Mouse (Mus musculus): Measurements from ENCODE around the gene Nos3.
A peak's percentile ranks its signal among the peaks of the same experiment; 100 is the strongest.
"Not testable (repeated sequence)": the region's sequence is repeated elsewhere in the genome, so short reads cannot be mapped to it uniquely, and the experiment has no call there.

Gene Nos3

DNA sequence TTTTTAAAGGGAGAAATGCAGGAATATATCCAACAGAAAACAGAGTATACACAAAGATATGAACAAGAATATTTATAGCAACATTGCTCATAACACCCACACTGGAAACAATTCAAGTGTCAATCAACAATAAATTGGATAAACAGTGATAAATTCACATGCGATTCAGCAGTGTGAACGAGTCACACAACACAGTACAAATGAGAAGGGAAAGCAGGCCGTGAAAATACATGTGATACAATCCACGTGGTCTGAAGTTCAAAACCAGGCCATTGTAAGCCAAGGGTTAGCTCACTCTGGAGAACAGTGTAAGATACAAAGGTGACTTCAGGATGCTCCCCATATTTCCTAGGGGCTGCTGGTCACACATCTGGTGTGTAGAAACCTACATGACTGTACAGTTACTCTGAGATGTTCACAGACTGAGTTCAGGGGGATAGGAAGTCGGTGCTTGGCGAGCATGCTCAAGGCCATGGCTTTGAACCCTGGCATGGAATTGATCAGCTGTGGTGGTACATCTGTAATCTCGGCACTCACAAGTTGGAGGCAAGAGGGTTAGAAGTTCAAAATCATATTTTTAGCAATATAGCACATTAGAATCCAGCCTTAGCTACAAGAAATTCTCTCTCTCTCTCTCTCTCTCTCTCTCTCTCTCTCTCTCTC, 10.2 kb downstream of the Nos3 start:
- no peak for DNase-seq (ENCODE audit: low spot score in 2 of 2)

DNA sequence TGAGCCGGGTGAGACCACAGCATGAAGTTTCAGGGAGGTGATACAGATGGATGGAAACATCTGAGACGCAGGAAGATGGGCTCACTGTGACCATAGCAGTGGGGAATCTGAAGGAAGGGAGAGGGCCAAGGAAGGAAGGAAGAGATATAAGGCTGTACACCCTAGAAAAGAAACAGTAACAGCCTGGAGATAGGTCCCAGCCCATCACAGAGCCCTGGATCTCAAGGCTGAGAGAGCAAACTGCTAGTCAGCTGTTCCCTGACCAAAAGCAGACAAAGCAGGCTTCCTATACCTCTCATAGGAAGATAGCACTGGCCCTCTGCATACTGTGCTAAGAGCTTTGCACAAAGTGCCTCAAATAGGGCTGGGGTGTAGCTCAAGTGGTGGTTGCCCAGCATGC, 14.1 kb downstream of the Nos3 start:
- DNase-seq (ENCODE audit: low spot score in 2 of 2) = no peak

DNA sequence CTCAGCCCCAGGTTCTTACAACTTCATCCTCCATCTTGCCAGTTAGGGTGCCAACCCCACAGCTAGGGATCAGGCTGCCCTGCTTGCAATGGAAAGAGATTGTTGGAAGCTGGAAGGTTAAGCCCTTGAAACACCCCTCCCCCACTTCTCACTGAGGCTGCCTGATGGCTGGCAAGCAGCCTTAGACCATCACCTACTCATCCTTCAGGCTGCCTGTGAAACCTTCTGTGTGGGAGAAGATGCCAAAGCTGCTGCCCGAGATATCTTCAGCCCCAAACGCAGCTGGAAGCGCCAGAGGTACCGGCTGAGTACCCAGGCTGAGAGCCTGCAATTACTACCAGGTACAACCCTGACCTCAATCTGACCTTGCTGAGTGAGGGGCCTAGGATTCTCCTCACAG, 14.9 kb downstream of the Nos3 start:
- DNase-seq (ENCODE audit: low spot score in 2 of 2) = no peak

DNA sequence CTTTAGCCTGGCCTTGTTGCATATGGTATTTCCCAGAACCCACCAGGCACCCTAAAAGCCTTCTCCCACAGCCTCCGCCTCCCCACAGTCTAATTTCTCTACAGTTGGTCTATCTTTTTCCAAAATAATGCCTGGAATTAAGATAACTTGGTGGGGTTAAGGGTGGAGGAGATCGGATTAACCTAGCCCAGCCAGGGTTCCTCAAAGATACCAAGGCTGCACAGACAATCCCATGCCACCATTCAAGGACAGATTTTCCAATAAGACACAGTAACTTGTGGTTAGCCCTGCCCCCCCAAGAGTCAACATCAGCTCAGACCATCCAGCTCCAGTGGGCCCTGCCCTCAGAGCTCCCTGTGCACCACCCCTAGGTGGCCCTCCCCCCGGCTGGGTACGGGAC, 15.9 kb downstream of the Nos3 start:
- DNase-seq (ENCODE audit: low spot score in 2 of 2) = no peak

DNA sequence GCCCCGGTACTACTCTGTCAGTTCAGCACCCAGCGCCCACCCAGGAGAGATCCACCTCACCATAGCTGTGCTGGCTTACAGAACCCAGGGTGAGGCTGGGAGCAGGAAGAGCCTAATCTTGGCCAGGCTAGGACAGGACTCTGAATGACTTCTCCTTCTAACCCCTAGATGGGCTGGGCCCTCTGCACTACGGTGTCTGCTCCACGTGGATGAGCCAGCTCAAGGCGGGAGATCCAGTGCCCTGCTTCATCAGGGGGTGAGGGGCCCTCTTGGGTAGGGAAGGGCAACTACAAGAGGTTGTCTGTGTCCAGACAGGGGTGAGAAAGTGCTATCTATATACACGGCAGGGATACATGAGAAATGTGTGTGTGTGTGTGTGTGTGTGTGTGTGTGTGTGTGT, 16.9 kb downstream of the Nos3 start:
- DNase-seq (ENCODE audit: low spot score in 2 of 2) = no peak

DNA sequence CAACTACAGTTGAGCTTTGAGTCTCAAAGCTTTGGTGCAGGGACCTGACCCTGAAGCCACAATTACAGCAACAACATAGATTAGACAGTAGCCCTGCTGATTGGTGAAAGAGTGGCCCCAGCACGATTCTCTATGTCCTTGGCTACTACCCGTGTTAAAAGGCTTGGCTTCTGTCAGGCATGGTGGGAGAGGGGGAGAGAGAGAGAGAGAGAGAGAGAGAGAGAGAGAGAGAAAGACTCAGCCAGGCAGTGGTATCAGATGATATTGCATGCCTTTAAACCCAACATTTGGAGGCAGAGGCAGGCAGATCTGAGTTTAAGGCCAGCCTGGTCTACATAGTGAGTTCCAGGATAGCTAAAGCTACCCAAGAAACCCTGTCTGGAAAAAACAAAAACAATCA, 17.4 kb downstream of the Nos3 start:
- no peak for DNase-seq (ENCODE audit: low spot score in 2 of 2)

DNA sequence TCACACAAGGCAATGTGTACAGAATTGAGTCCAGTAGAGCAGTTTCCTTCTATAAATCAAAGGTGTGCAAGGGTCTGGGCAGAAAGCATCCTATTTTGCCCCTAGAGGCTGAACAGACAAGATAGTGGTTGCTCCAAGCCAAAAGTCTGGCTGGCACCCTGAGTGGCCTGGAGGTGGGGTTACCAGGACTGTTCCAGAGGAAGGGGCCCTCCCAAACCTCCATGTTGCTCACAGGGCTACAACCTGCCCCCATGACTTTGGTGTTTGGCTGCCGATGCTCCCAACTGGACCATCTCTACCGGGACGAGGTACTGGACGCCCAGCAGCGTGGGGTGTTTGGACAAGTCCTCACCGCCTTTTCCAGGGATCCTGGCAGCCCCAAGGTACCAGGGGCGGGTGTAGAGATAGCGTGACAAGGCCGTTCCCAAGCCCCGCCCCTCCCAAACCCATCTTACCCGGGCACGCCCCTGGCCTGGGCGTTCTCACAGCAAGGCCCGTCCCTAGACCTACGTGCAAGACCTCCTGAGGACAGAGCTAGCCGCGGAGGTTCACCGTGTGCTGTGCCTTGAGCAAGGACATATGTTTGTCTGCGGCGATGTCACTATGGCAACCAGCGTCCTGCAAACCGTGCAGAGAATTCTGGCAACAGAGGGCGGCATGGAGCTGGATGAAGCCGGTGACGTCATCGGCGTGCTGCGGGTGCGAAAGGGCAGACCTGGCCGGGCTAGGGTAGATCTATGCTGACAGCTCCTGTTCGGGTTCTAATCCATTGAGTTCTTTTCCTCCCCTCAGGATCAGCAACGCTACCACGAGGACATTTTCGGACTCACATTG, 18.6 kb downstream of the Nos3 start:
- DNase-seq (ENCODE audit: low spot score in 2 of 2) = peak; percentile 84 to 92

DNA sequence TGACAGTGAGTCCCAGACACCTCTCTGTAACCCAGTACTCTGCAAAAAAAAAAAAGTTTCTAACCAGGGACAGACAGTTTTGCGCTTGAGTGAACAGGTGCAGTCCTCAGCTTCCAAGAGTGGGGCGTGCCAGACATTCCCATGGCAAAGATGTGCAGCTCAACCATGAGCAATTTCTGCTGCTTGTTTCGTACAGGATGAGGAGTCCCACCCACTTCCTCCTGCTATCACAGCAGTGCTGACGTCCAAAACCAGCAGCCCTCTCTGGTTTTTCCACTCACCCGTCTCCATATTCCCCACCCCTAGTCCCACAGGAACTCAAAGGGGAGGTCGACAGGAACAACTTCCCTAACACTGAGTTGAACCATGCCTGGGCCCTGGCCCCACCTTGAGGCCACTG, 19.8 kb downstream of the Nos3 start:
- no peak for DNase-seq (ENCODE audit: low spot score in 2 of 2)

DNA sequence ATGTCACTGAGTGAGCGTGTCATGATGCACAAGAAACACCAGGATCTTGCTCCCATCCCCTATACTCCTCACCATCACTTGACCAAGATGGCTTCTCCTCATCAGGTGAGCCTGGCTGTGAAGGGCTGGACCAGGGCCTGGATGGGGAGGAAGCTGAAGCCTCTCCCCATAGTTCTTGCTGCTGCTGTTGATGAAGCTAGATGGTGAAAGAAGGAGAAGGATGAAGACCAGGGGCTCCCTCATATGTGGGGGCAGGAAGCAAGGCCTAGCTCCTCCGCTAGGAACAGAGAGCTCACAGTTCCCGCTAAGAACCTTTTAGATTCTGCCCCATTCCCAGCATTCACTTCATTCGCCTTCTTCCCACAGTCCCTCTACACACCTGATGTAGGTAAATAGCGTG, 20.8 kb downstream of the Nos3 start:
- no peak for DNase-seq (ENCODE audit: low spot score in 2 of 2)

DNA sequence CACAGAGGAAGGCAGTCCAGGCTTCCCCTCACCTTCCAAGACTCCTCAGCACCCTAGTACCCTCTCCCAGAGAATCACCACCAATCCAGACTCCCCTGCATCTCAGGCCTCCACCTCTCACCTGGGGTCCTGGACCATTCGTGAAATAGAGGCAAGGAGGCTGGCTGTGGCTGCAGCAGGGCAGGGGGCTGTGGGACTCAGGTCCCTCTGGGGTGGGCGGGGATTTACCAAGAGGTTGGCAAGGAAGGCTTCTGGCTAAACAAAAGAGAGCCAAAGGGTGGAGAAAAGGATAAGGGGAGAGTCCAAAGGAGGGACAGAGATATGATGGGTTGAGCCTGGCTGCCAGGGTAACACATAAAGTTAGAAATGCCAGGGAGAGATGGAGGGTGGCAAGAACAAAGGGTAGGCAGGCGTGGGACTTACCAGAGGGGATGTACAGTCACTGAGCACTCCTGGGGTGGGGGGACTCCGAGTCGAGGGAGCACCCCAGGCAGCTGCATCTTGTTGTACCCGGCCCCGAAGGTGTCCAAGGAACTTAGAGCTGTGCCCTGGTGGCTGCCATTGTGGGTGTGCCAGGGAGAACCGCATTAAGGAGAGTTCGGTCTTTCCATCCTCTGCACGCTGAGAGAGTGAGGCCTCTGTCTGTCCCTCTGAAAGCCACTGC, 21.4 kb downstream of the Nos3 start:
- no peak for DNase-seq (ENCODE audit: low spot score in 2 of 2)

DNA sequence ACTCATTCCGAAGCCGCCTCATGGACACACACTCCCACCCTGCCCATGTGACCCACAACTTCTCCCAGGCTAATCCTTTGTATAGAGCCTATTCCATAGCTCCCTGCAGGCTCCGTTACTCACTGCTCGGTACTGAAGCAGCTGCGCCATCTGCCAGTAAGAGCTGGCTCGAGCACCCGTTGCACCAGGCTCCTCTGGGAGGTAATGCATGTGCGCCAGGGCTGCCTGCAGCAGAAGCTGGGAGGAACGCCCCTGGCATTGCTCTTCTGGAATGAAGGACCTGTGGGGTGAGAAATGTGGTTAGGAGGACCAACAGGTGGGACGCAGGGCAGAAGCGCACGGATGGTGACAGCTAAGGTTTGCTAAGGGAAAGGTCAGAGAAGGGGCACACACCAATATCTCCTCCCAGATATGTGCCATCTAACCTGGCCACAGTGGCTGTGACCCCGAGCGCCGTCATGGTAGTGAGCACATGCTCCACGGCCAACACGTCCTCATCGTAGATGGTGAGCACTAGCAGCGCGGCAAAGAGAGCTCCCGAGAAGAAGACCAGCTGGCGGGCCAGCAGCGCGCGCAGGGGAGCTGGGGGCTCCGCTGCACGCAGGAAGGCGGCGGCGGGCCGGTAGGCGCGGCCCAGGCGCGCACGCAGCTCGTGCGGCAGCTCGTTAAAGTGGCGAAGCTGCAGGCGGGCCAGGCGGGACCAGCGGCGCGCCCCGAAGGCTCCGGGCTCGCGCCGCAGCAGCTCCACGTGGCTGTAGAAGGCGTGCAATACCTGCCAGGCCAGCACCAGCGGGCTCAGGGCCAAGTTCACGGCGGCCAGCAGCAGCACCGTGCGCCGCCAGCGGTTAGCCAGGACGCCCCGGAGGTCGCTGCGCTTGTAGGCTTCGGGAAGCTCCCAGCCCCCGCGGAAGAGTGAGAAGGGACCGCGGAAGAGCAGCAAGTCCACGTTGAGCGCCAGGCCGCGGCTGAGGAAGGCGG, 22.9 kb downstream of the Nos3 start:
- DNase-seq (ENCODE audit: low spot score in 2 of 2) = peak in 1 of 2 experiments; percentile 67

DNA sequence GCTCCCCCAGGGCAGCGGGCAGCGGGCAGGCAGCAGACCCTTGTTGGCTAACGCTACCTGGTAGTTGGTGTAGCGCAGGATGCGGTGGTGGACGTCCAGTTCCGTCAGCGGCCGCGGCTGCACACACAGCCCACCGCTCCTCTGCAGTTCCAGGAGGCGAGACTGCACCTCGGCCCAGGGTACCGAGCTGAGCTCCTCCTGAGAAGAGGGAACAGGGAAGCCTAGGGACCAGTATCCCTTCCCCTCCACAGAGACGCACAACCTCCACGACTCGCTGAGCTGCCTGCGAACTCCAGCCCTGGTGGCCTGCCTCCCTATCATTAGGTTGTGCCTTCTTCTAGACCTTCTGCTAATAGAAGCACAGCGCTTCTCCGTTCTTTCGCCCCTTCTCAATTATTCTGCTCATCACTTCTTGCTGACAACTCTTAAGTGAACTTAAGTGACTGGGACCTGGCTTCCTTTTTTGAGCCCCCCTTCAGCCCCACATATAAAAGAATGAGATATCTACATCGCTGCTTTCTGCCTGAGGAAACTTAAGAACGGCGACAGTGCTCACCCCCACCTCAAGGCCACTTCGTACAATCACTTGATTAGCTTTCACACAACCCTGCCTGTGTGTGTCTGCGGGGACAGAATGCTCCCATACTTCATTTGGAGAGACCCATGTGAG, 23.8 kb downstream of the Nos3 start:
- peak in 1 of 2 experiments; percentile 65 for DNase-seq (ENCODE audit: low spot score in 2 of 2)

DNA sequence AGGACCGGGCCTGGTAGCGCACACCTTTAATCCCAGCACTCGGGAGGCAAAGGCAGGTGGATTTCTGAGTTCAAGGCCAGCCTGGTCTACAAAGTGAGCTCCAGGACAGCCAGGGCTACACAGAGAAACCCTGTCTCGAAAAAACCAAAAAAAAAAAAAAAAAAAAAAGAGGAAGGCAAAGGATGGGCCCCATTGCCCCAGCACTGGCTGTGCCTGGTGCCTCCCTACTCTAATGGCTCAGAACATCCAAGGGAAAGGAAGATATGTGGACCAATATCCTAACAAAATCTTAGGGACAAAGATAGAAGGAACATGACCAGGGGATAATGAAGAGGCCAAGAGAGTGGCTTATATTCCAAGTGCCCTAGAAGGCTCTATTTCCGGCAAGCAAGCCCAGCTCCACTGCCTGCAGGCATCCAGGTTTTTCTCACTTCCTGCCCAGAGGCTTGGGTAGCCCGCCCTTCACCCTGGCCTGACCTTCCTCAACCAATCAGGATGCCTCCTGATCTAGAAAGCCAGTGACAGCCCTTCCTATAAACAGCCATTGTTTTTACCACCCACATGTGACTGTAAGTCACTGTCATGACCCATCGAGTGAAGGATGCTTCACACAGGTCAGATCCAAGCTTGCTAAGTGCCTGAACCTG, 24.5 kb downstream of the Nos3 start:
- no peak for DNase-seq (ENCODE audit: low spot score in 2 of 2)

DNA sequence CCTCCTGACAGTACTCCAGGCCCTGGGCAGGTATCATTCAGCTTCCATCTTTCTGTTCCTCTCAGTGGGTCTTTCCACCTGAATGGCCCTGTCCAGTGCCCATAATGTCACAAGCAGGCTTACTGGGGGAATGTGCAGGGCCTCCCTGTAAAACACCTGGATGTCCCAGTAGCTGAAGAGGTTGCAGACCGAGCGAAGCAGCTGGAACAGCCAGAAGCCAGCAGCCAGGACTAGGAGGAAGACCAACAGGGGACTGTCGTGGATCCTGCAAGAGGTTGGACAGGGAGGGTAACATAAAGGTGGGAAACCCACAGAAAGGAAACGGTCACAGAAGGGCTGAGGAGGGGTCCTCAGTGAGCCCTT, 25.0 kb downstream of the Nos3 start:
- DNase-seq (ENCODE audit: low spot score in 2 of 2) = no peak

DNA sequence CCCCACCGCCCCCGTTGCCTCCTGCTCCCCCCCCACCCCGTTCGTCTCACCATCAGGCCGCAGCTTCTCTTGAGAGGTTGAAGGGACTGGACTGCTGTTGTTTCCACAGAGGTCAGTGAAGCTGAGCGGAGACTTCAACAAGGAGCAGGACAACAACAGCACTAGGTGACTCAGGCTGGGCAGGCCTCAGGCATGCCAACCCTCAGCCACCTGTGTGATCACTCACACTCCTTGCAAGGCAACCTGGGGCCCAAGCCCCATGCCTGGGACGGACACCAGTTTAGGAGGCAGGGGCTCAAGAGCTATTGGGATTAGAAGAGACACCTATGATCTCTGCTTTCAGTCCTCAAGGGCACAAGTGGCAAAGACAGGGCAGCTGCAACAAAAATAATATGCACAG, 27.3 kb downstream of the Nos3 start, which contains the start of gene Atg9b:
Atg9b (minus strand) TSS at position 280 of the 400 bp plus-strand sequence.
- DNase-seq (ENCODE audit: low spot score in 2 of 2) = no peak

DNA sequence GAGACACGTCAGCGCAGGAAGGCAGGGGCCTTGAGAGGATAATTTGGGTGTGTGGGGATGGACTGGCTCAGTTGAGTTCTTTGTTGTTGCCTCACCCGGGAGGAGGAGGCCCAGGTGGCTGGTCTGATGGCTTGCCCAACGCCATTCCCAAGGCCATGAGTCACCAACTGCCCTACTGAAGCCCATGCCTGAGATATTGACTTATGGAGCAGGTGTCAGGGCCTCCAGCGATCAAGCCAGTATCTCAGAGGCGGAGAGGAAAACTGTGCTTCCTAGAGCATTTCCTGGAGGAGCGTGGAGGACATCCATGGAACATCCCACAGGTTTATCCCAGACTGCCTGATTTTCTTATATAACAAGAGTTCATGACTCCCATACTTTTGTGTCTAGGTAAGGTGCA, 28.1 kb downstream of the Nos3 start:
- DNase-seq (ENCODE audit: low spot score in 2 of 2) = no peak

DNA sequence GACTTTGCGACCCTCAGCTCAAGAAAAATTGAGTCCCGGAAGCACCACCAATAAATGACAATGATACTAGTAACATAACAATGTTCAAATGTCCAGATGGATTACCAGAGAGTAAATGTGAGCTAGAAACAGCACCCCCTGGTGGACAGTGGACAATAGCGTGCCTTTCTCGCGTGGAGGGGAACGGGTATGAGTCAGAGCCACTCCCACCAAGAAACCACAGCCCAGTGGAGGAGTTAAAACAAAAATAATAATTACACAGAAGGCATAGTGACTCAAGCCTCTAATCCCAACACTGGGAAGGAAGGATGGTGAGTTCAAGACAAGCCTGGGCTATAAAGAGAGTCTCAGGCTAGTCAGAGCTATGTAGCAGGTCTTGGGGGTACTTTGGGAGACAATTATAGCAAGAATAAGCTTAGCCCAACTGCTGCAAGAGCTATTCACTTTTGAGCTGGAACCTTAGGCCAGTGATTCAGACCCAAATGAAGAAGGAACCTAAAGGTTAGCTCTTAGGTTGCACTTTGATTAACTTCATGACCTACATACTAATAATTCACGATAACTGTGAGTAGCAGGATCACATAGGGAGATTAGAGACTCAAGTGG, 28.9 kb downstream of the Nos3 start, which contains the start of gene Abcb8:
Abcb8 (plus strand) TSS at position 272 of the 606 bp plus-strand sequence.
- DNase-seq (ENCODE audit: low spot score in 2 of 2) = peak; percentile 81 to 95

DNA sequence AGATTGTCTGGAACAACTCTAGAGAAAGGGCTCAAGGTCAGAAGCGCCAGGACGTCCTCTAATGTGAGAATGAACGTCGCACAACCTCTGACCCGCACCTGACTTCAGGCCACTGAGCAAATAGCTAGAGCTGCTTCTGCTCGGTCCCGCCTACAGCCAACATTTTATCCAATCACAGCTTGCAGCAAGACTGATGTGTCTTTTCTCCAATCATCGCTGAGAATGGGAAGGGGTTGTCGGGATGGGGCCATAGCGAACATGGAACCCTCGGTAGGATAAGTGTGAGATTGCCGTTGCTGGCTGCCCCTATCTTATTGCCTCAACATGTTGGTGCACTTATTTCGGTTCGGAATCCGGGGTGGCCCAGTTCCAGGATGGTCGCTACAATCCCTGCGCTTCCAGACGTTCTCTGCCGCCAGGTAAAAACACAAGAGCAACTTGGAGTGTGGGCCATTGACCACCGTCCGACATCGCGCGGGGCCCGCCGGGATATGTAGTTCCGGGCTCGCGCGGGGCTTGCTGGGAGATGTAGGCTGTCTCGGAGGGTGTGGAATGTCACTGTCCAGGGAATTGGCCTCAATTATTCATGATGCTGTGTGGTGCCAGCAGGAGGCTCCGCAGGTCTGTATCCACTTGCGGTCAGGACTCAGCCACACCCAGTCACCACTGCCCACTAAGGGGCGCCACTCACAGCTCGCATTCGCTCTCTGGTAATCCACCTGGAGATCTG, 29.7 kb downstream of the Nos3 start:
- peak; percentile 90 to 93 for DNase-seq (ENCODE audit: low spot score in 2 of 2)

DNA sequence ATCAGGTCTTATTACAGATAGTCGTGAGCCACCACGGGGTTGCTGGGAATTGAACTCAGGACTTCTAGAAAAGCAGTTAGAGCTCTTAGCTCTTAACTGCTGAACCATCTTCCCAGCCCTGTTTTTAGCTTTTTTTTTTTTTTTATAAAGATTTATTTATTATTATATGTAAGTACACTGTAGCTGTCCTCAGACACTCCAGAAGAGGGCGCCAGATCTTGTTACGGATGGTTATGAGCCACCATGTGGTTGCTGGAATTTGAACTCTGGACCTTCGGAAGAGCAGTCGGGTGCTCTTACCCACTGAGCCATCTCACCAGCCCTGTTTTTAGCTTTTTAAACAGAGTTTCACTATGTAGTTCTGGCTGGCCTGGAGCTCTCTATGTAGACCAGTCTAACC, 31.6 kb downstream of the Nos3 start:
- DNase-seq (ENCODE audit: low spot score in 2 of 2) = not testable (repeated sequence)

Data from spleen, postnatal 4 days (tissue).